Mouse (Mus musculus): ENCODE data around the gene Klf7. TPM values are rescaled to one million over a fixed set of nuclear protein-coding genes. Genes with fewer than 3 reads are reported as not detected.
A peak's percentile ranks its signal among the peaks of the same experiment; 100 is the strongest.

The Klf7 gene
- polyA plus RNA-seq, 1 experiment from 2014 or later: 11.9 TPM

DNA sequence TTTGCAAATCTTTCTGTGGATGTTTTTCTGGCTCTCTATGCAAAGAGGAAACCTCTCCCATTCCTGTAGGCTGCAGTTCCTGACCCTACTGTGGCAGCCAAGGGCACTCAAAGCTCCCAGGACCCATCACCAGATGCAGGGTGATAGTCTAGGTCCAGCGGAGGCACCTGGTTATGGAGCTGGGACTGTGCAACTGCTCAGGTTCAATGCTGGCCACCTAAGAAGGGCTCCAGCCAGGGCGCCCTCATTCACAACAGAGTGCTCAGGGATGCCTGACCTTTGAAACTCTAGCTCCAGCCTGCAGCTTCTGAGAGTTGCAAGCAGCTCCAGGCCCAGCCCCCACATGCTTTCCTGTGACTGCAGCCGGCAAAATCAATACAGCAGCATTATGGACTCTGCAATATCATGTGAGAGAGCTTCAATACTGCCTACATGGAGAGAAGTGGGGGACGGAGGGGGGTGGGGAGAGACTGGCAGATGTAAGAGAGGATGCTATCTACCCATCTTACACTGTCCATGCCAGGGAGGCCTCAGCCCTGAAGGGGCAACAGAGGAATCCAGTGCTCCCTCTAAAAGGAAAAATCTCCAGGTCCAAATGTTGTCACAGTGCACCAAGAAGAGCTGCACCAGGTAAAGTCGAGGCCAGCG lies 24.3 kb downstream of the Klf7 start:
- ATAC-seq: peak; percentile 85
- Histone ChIP-seq H3K27me3 (replicated peaks; ENCODE audit: control insufficient read depth, insufficient read depth, low read length) (no peaks in the 10 kb centered on the region), H3K4me3 (ENCODE audit: low read depth, low read length) (no peak overlapping the region), H3K4me2 (replicated peaks; ENCODE audit: low read depth) (0 out of 2 replicates have a peak overlapping the region, but pooled peaks have one; percentile 3), H3K9me3 (ENCODE audit: control insufficient read depth) (no peaks in the 10 kb centered on the region), H3K9ac (ENCODE audit: low read depth, low read length) (no peak overlapping the region), H3K27ac (ENCODE audit: low read depth, low read length) (peak overlapping the region; percentile 58), H3K36me3 (ENCODE audit: control insufficient read depth, insufficient read depth) (no peaks in the 10 kb centered on the region), H3K4me1 (replicated peaks; ENCODE audit: control insufficient read depth, insufficient read depth, low read length) (peaks cover 13% of the 10 kb centered on the region; the same call in 1 of the 2 replicates)
- 44% methylated on average over 6 of the region's 6 CpGs for WGBS
- no peak for TF ChIP-seq CTCF (IDR thresholded peaks at IDR 0.05; ENCODE audit: low read depth)

DNA sequence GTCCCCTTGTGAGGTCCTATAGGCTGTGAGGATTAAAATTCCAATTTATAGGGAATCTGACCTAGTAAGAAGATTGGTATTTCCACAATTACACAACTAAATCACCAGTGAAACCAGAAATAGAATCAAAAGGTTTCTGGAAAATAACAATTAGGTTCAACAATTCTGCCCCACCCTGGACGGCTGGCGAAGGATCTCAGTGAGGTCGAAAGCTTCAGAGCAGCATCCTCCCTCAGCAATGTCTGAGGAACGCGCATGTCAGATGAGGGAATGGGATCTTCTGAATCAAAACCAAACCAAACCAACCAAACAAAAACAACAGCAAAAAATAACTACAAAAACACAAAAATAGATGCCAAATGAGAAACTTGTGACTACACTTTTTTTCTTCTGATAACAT lies 29.1 kb downstream of the Klf7 start:
- Histone ChIP-seq H3K27ac (ENCODE audit: low read depth, low read length) (no peak overlapping the region), H3K4me3 (ENCODE audit: low read depth, low read length) (no peak overlapping the region), H3K27me3 (replicated peaks; ENCODE audit: control insufficient read depth, insufficient read depth, low read length) (no peaks in the 10 kb centered on the region), H3K4me2 (replicated peaks; ENCODE audit: low read depth) (no peak overlapping the region), H3K36me3 (ENCODE audit: control insufficient read depth, insufficient read depth) (no peaks in the 10 kb centered on the region), H3K9ac (ENCODE audit: low read depth, low read length) (no peak overlapping the region), H3K9me3 (ENCODE audit: control insufficient read depth) (no peaks in the 10 kb centered on the region), H3K4me1 (replicated peaks; ENCODE audit: control insufficient read depth, insufficient read depth, low read length) (peaks cover 10% of the 10 kb centered on the region; the same call in 1 of the 2 replicates)
- TF ChIP-seq CTCF (IDR thresholded peaks at IDR 0.05; ENCODE audit: low read depth): no peak
- ATAC-seq: no peak
- WGBS: 87% methylated on average over 5 of the region's 5 CpGs

DNA sequence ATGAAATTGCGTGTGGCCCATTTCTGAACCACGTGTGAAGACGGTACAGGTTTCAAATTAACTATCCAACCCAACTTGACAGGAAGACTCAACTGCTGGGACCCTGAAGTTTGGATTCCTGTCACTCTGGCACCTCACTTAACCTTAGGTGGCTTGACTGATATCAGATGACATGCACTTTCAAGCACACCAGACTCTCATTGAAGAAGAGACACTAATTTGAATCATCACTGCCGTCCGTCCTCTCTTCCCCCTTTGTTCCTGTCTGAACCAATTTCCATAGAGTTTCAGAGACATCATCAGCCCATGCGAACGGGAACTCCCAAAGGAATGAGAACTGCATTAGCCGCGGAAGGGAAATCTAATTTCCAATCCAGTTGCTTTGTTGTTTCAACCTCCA lies 30.5 kb downstream of the Klf7 start:
- no peak for TF ChIP-seq CTCF (IDR thresholded peaks at IDR 0.05; ENCODE audit: low read depth)
- H3K27me3 ChIP-seq (replicated peaks; ENCODE audit: control insufficient read depth, insufficient read depth, low read length): no peaks in the 10 kb centered on the region
- ATAC-seq: no peak
- no peak overlapping the region for H3K4me2 ChIP-seq (replicated peaks; ENCODE audit: low read depth)
- no peaks in the 10 kb centered on the region for H3K36me3 ChIP-seq (ENCODE audit: control insufficient read depth, insufficient read depth)
- H3K4me3 ChIP-seq (ENCODE audit: low read depth, low read length): no peak overlapping the region
- 0 out of 2 replicates have a peak, but pooled peaks cover 7% of the 10 kb centered on the region for H3K4me1 ChIP-seq (replicated peaks; ENCODE audit: control insufficient read depth, insufficient read depth, low read length)
- 91% methylated on average over 9 of the region's 9 CpGs for WGBS
- H3K9ac ChIP-seq (ENCODE audit: low read depth, low read length): no peak overlapping the region
- H3K9me3 ChIP-seq (ENCODE audit: control insufficient read depth): no peaks in the 10 kb centered on the region
- no peak overlapping the region for H3K27ac ChIP-seq (ENCODE audit: low read depth, low read length)

DNA sequence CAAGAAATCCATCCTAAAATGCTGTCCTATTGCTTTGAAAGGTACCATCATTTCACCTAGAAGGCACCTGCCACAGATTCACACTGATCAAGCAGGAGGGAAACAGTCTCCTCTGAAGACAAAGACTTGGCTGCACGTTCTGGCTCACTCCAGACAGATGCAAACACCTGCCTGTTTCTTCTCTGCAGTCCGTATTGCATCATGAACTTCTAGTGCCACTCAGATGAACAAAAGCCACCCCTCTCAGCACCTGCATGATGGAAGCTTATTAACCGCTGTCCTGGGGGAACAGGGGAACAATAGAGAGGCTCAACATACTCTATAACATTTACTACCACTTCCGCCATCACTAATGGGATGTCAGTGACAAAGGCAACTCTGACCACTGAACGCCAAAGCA lies 31.5 kb downstream of the Klf7 start:
- 76% methylated on average over 5 of the region's 5 CpGs for WGBS
- Histone ChIP-seq H3K4me1 (replicated peaks; ENCODE audit: control insufficient read depth, insufficient read depth, low read length) (0 out of 2 replicates have a peak, but pooled peaks cover 6% of the 10 kb centered on the region), H3K9ac (ENCODE audit: low read depth, low read length) (no peak overlapping the region), H3K36me3 (ENCODE audit: control insufficient read depth, insufficient read depth) (no peaks in the 10 kb centered on the region), H3K27me3 (replicated peaks; ENCODE audit: control insufficient read depth, insufficient read depth, low read length) (no peaks in the 10 kb centered on the region), H3K27ac (ENCODE audit: low read depth, low read length) (no peak overlapping the region), H3K4me3 (ENCODE audit: low read depth, low read length) (no peak overlapping the region), H3K4me2 (replicated peaks; ENCODE audit: low read depth) (no peak overlapping the region), H3K9me3 (ENCODE audit: control insufficient read depth) (no peaks in the 10 kb centered on the region)
- no peak for ATAC-seq
- TF ChIP-seq CTCF (IDR thresholded peaks at IDR 0.05; ENCODE audit: low read depth): no peak

DNA sequence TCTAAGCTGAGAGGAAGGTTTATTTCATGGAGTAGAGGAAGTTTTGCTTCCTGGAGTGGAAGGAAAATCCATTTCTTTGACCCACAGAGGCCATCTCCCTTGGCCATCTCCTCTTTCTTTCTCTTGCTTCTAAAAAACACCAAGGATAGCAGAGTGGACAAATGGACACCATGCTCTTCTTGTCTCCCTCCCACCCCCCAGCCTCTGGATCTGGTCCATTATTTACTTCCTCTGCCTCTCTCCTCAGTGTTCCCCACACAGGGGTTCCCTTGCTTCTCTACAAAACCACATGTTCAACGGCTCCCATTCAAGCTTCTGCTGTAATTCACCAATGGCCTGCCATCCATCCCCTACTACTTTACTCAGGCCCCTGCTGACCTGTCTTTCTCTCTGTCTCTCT lies 32.4 kb downstream of the Klf7 start:
- Histone ChIP-seq H3K27me3 (replicated peaks; ENCODE audit: control insufficient read depth, insufficient read depth, low read length) (no peaks in the 10 kb centered on the region), H3K27ac (ENCODE audit: low read depth, low read length) (no peak overlapping the region), H3K4me1 (replicated peaks; ENCODE audit: control insufficient read depth, insufficient read depth, low read length) (peaks cover 10% of the 10 kb centered on the region; the same call in 1 of the 2 replicates), H3K36me3 (ENCODE audit: control insufficient read depth, insufficient read depth) (no peaks in the 10 kb centered on the region), H3K9ac (ENCODE audit: low read depth, low read length) (no peak overlapping the region), H3K9me3 (ENCODE audit: control insufficient read depth) (no peaks in the 10 kb centered on the region), H3K4me2 (replicated peaks; ENCODE audit: low read depth) (no peak overlapping the region), H3K4me3 (ENCODE audit: low read depth, low read length) (no peak overlapping the region)
- WGBS: 64% methylated on average over 1 of the region's 1 CpGs
- no peak for ATAC-seq
- TF ChIP-seq CTCF (IDR thresholded peaks at IDR 0.05; ENCODE audit: low read depth): no peak

DNA sequence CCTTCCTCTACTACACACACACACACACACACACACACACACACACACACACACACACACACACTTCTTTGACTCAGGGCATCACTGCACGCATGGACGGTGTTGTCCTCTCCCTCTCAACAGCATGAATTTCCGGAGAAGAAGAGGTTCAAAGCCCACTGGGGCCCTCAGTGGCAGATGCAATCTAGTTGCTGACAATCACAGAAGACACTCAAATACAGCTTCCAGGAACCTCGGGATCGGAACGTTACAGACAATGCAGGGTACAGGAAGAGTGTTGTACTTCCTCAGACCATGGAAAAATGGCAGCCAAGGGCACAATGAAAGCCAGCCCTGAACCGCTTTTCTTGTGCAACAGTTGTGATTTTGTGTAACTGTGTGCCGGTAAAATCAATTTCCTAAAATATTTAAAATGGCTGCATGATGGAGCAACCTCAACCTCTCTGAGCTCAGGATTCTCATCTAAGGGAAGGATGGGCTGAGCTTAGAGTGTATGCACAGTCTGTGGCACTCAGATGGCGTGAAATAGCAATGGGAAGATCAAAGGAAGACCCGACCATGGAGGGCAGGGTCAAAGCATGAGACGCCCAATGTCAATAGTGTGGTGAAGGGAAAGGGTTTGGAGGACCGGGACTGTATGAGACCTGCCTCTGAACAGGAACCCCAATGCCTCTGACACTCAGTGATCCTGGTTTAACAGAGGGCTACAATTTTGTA lies 33.3 kb downstream of the Klf7 start:
- Histone ChIP-seq H3K4me1 (replicated peaks; ENCODE audit: control insufficient read depth, insufficient read depth, low read length) (peaks cover 10% of the 10 kb centered on the region; the same call in 1 of the 2 replicates), H3K4me2 (replicated peaks; ENCODE audit: low read depth) (0 out of 2 replicates have a peak overlapping the region, but pooled peaks have one; percentile 32), H3K9me3 (ENCODE audit: control insufficient read depth) (no peaks in the 10 kb centered on the region), H3K9ac (ENCODE audit: low read depth, low read length) (no peak overlapping the region), H3K4me3 (ENCODE audit: low read depth, low read length) (no peak overlapping the region), H3K27me3 (replicated peaks; ENCODE audit: control insufficient read depth, insufficient read depth, low read length) (no peaks in the 10 kb centered on the region), H3K27ac (ENCODE audit: low read depth, low read length) (no peak overlapping the region), H3K36me3 (ENCODE audit: control insufficient read depth, insufficient read depth) (no peaks in the 10 kb centered on the region)
- 57% methylated on average over 12 of the region's 12 CpGs for WGBS
- ATAC-seq: no peak; the same call in 1 of the 2 replicates
- TF ChIP-seq CTCF (IDR thresholded peaks at IDR 0.05; ENCODE audit: low read depth): no peak

Measured in intestine, postnatal 0 days (tissue).